11 mouse cellular contexts compared by ENCODE assay signal in the genomic region with DNA sequence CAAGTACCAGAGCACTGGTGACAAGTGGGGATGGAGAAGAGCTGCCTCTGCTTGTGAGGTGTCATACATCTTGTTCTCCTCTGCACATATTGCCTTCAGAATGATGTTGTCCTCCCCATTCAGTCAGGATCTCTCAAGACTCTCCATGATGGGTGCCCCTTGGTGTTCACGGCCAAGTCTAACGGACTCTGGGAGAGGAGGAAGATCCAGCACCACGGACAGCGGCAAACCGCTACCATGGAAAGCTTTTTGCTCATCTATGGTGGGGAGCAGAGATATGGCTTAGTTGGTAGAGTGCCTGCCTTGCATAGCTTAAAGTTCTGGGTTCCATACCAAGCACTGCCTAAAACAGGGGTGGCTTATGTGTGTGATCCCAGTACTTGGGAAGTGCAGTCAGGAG. TPM values are rescaled to one million over a fixed set of nuclear protein-coding genes. Genes with fewer than 3 reads are reported as not detected.
A peak's percentile ranks its signal among the peaks of the same experiment; 100 is the strongest.
DNase-seq lines count a peak whose midpoint lies in the region; ATAC-seq and TF ChIP-seq lines count a peak whose summit lies in the region.
"Had no signal": no experiment of that assay in that cellular context is flagged by ENCODE, and none has a peak within 500 bp of the region (broad histone marks: within the 10 kb centered on the region; RNA-seq: fewer than 3 reads in every experiment).

No protein-coding gene starts in this region.

- H3K36me3 ChIP-seq in intestine, embryonic 14.5 days (ENCODE audit: control insufficient read depth, insufficient read depth, low read length) = no peaks in the 10 kb centered on the region
- no peaks in the 10 kb centered on the region for H3K36me3 ChIP-seq in intestine, embryonic 15.5 days
- no peaks in the 10 kb centered on the region for H3K36me3 ChIP-seq in ES-E14 (ENCODE audit: control insufficient read depth, insufficient read depth, low read length, poor library complexity, severe bottlenecking)

- WGBS in intestine, embryonic 14.5 days = 37% methylated on average over 5 of the region's 5 CpGs
- WGBS in intestine, embryonic 15.5 days = 40% methylated on average over 5 of the region's 5 CpGs

- 0 out of 2 replicates have a peak, but pooled peaks cover 3% of the 10 kb centered on the region for H3K4me1 ChIP-seq in intestine, embryonic 14.5 days (replicated peaks; ENCODE audit: control insufficient read depth, insufficient read depth, low read length)
- H3K4me1 ChIP-seq in intestine, embryonic 15.5 days (replicated peaks) = no peaks in the 10 kb centered on the region
- H3K4me1 ChIP-seq in ES-E14 (ENCODE audit: control insufficient read depth in 2 of 2, insufficient read depth in 2 of 2, low read length in 2 of 2, poor library complexity in 1 of 2) = peaks cover 0 to 2% of the 10 kb centered on the region in 2 experiments; a peak in 1 of 4 replicates

- no peak for ATAC-seq in intestine, embryonic 14.5 days (replicated peaks; ENCODE audit: low FRiP score, low TSS enrichment, low read depth)
- ATAC-seq in intestine, embryonic 15.5 days = no peak
- ATAC-seq in common myeloid progenitor, adult 5-6 weeks (replicated peaks; ENCODE audit: low read depth, poor library complexity, severe bottlenecking) = 0 out of 2 replicates have a peak, but pooled peaks have one; percentile 50
- ATAC-seq in megakaryocyte-erythroid progenitor cell, adult 5-6 weeks (replicated peaks; ENCODE audit: low FRiP score, low TSS enrichment, poor library complexity, severe bottlenecking) = 0 out of 2 replicates have a peak, but pooled peaks have one; percentile 37
- ATAC-seq: Patski had no signal

- peak; percentile 87 for DNase-seq in intestine, embryonic 14.5 days (ENCODE audit: low spot score)
- DNase-seq in ES-E14 (ENCODE audit: low read depth, low spot score) = peak; percentile 35
- no peak for DNase-seq in cerebellum, adult 9-11 months
- no peak for DNase-seq in left cerebral cortex, postnatal 14 days (ENCODE audit: low spot score in 2 of 2)
- DNase-seq: gastrocnemius, adult 2 months; left cerebral cortex, postnatal 4 days; right cerebral cortex, postnatal 25 days had no signal

- no peak overlapping the region for H3K9ac ChIP-seq in intestine, embryonic 14.5 days (ENCODE audit: low read length)
- H3K9ac ChIP-seq in intestine, embryonic 15.5 days = no peak overlapping the region
- no peak overlapping the region for H3K9ac ChIP-seq in ES-E14 (ENCODE audit: insufficient read depth, low read depth, low read length, poor library complexity, severe bottlenecking)

- H3K4me3 ChIP-seq in intestine, embryonic 14.5 days (ENCODE audit: low read depth, low read length) = no peak overlapping the region
- no peak overlapping the region for H3K4me3 ChIP-seq in intestine, embryonic 15.5 days (replicated peaks)
- H3K4me3 ChIP-seq in ES-E14 (ENCODE audit: insufficient read depth in 1 of 2, low read depth in 1 of 2, low read length in 2 of 2, poor library complexity in 1 of 2, severe bottlenecking in 1 of 2) = no peak overlapping the region
- H3K4me3 ChIP-seq: gastrocnemius, adult 2 months had no signal

- H3K27me3 ChIP-seq in intestine, embryonic 14.5 days (replicated peaks; ENCODE audit: control insufficient read depth, insufficient read depth, low read length) = 0 out of 2 replicates have a peak, but pooled peaks cover 7% of the 10 kb centered on the region
- H3K27me3 ChIP-seq in intestine, embryonic 15.5 days (replicated peaks) = peaks cover 4% of the 10 kb centered on the region; the same call in 1 of the 2 replicates

- H3K27ac ChIP-seq in intestine, embryonic 14.5 days (ENCODE audit: low read depth) = no peak overlapping the region
- H3K27ac ChIP-seq in intestine, embryonic 15.5 days = no peak overlapping the region
- H3K27ac ChIP-seq in ES-E14 (ENCODE audit: insufficient read depth, low read depth, low read length, poor library complexity, severe bottlenecking) = no peak overlapping the region
- H3K27ac ChIP-seq: gastrocnemius, adult 2 months had no signal

- intact Hi-C loops in left cerebral cortex, postnatal 14 days (cut with DNase I) = no loop called here

- no peaks in the 10 kb centered on the region for H3K9me3 ChIP-seq in intestine, embryonic 14.5 days (ENCODE audit: control insufficient read depth, low read length)
- H3K9me3 ChIP-seq in intestine, embryonic 15.5 days = no peaks in the 10 kb centered on the region
- H3K9me3 ChIP-seq in ES-E14 (ENCODE audit: control insufficient read depth, insufficient read depth, low read depth, low read length) = no peaks in the 10 kb centered on the region

- H3K4me2 ChIP-seq in intestine, embryonic 14.5 days (ENCODE audit: low read length) = no peak overlapping the region
- no peak overlapping the region for H3K4me2 ChIP-seq in intestine, embryonic 15.5 days (replicated peaks)

- in situ Hi-C loops in ES-E14 (cut with MboI; ENCODE audit: low sequenced_read_pairs in 2 of 2, unreplicated experiment in 2 of 2) = no loop called here

TF ChIP-seq in ES-E14, 5 proteins besides CTCF, POLR2A, EP300 and RAD21:
- TF ChIP-seq ZC3H11A (IDR thresholded peaks at IDR 0.05; ENCODE audit: borderline replicate concordance, low read depth, low read length) = no peak
- no peak for TF ChIP-seq CHD2 (IDR thresholded peaks at IDR 0.05; ENCODE audit: low read depth, low read length)

RNA-seq across cellular contexts. Expression of a gene that starts 22.8 kb away (rescaled TPM):
- polyA plus RNA-seq in intestine, embryonic 14.5 days (2014; fragmentation: Nextera tagmentation; extraction: Ambion mirVana) = 7.7 and 9.5 TPM in 2 replicates
- polyA plus RNA-seq in intestine, embryonic 15.5 days (2015; fragmentation: Nextera tagmentation; extraction: Ambion mirVana) = 4.1 and 5.8 TPM in 2 replicates
- 0.74 and 0.98 TPM in 2 replicates for total RNA-seq in ES-E14 (2012; rRNA removed)
- total RNA-seq in common myeloid progenitor, adult 5-6 weeks (2017) = not detected in 2 replicates
- total RNA-seq in megakaryocyte-erythroid progenitor cell, adult 5-6 weeks (2014; fragmentation: Nextera tagmentation) = not detected in 2 replicates
- total RNA-seq in megakaryocyte-erythroid progenitor cell, adult 5-6 weeks (2017) = not detected in 2 replicates
- total RNA-seq in left cerebral cortex, postnatal 14 days (2021) = 10 to 100 TPM; 55.4 to 56.2 TPM
- total RNA-seq: gastrocnemius, adult 2 months had no signal

Comparison
In these comparisons a context has a peak if more than half of its experiments do, and no peak if none do; other contexts are left out.
1. ATAC-seq: peak in common myeloid progenitor, adult 5-6 weeks (single experiment) and megakaryocyte-erythroid progenitor cell, adult 5-6 weeks (single experiment); none in intestine, embryonic 14.5 days (single experiment) and intestine, embryonic 15.5 days (single experiment).
2. DNase-seq: peak in intestine, embryonic 14.5 days (single experiment) and ES-E14 (single experiment); none in cerebellum, adult 9-11 months (single experiment) and left cerebral cortex, postnatal 14 days (0 of 2).
3. RNA of a gene that starts 22.8 kb away (total RNA-seq): 55.4 to 56.2 TPM in left cerebral cortex, postnatal 14 days; 0.74 to 0.98 TPM in ES-E14, not detected in common myeloid progenitor, adult 5-6 weeks and not detected in megakaryocyte-erythroid progenitor cell, adult 5-6 weeks; every median in the first group is over 10 times any median in the second.